Mouse (Mus musculus): ENCODE measurements around the gene Lyrm7. TPM values are rescaled to one million over a fixed set of nuclear protein-coding genes. Genes with fewer than 3 reads are reported as not detected.

Gene Lyrm7
- polyA plus RNA-seq (2015; fragmentation: Nextera tagmentation; extraction: Ambion mirVana), result 11.8 and 25.7 TPM in 2 replicates

- H3K9ac ChIP-seq (ENCODE audit: low read length), result peak within 1 kb of the TSS; percentile 85
- H3K9me3 ChIP-seq (replicated peaks; ENCODE audit: control insufficient read depth, low read length), result no peaks in the 10 kb centered on the region
- H3K4me3 ChIP-seq (ENCODE audit: low read length), result peak within 1 kb of the TSS; percentile 65
- WGBS, result under 1% methylated on average over 42 of the region's 42 CpGs
- ATAC-seq (replicated peaks; ENCODE audit: extremely low read depth, insufficient read depth, low FRiP score), result peak; percentile 98
- H3K4me2 ChIP-seq (ENCODE audit: low read depth, low read length), result peak within 1 kb of the TSS; percentile 87
- H3K36me3 ChIP-seq (ENCODE audit: control insufficient read depth, insufficient read depth), result no peaks in the 10 kb centered on the region
- peak within 1 kb of the TSS; percentile 95 for H3K27ac ChIP-seq (ENCODE audit: low read length)
- no peaks in the 10 kb centered on the region for H3K27me3 ChIP-seq (ENCODE audit: control insufficient read depth, insufficient read depth, low read length)
- H3K4me1 ChIP-seq (ENCODE audit: control insufficient read depth, insufficient read depth, low read length), result peaks cover 10% of the 10 kb centered on the region; the same call in 1 of the 2 replicates
Observed at GRCm38 (mm10) chr11:54860256-54861038, at the start of gene Lyrm7. Gene Lyrm7, minus strand, starts transcription at chr11:54860916.

- ATAC-seq (replicated peaks; ENCODE audit: extremely low read depth, insufficient read depth, low FRiP score), result no peak
- no peak overlapping the region for H3K27ac ChIP-seq (ENCODE audit: low read length)
Observed at GRCm38 (mm10) chr11:54910081-54910665, 49.5 kb upstream of the Lyrm7 start.

GRCm38 (mm10) chr11:54909273-54909672 is 48.6 kb upstream of the Lyrm7 start:
- peaks cover 7% of the 10 kb centered on the region for H3K4me1 ChIP-seq (ENCODE audit: control insufficient read depth, insufficient read depth, low read length)
- 86% methylated on average over 11 of the region's 11 CpGs for WGBS
- H3K27ac ChIP-seq (ENCODE audit: low read length), result no peak overlapping the region
- no peak overlapping the region for H3K9ac ChIP-seq (ENCODE audit: low read length)
- H3K4me3 ChIP-seq (ENCODE audit: low read length), result no peak overlapping the region
- H3K4me2 ChIP-seq (ENCODE audit: low read depth, low read length), result no peak overlapping the region
- no peaks in the 10 kb centered on the region for H3K9me3 ChIP-seq (replicated peaks; ENCODE audit: control insufficient read depth, low read length)
- peaks cover 31% of the 10 kb centered on the region for H3K36me3 ChIP-seq (ENCODE audit: control insufficient read depth, insufficient read depth)
- no peak for ATAC-seq (replicated peaks; ENCODE audit: extremely low read depth, insufficient read depth, low FRiP score)
- no peaks in the 10 kb centered on the region for H3K27me3 ChIP-seq (ENCODE audit: control insufficient read depth, insufficient read depth, low read length)

More at GRCm38 (mm10) chr11:54910081-54910665, 49.5 kb upstream of the Lyrm7 start:
- WGBS, result 84% methylated on average over 12 of the region's 12 CpGs
- no peaks in the 10 kb centered on the region for H3K27me3 ChIP-seq (ENCODE audit: control insufficient read depth, insufficient read depth, low read length)
- no peak overlapping the region for H3K4me2 ChIP-seq (ENCODE audit: low read depth, low read length)
- H3K4me3 ChIP-seq (ENCODE audit: low read length), result no peak overlapping the region
- H3K9ac ChIP-seq (ENCODE audit: low read length), result no peak overlapping the region
- peaks cover 39% of the 10 kb centered on the region for H3K36me3 ChIP-seq (ENCODE audit: control insufficient read depth, insufficient read depth)
- H3K9me3 ChIP-seq (replicated peaks; ENCODE audit: control insufficient read depth, low read length), result no peaks in the 10 kb centered on the region
- peaks cover 5% of the 10 kb centered on the region for H3K4me1 ChIP-seq (ENCODE audit: control insufficient read depth, insufficient read depth, low read length)

GRCm38 (mm10) chr11:54907259-54907658 is 46.5 kb upstream of the Lyrm7 start:
- peaks cover 19% of the 10 kb centered on the region for H3K36me3 ChIP-seq (ENCODE audit: control insufficient read depth, insufficient read depth)
- H3K27ac ChIP-seq (ENCODE audit: low read length), result no peak overlapping the region
- no peak overlapping the region for H3K4me2 ChIP-seq (ENCODE audit: low read depth, low read length)
- no peaks in the 10 kb centered on the region for H3K27me3 ChIP-seq (ENCODE audit: control insufficient read depth, insufficient read depth, low read length)
- ATAC-seq (replicated peaks; ENCODE audit: extremely low read depth, insufficient read depth, low FRiP score), result no peak
- H3K9ac ChIP-seq (ENCODE audit: low read length), result no peak overlapping the region
- no peak overlapping the region for H3K4me3 ChIP-seq (ENCODE audit: low read length)
- no peaks in the 10 kb centered on the region for H3K9me3 ChIP-seq (replicated peaks; ENCODE audit: control insufficient read depth, low read length)
- WGBS, result 84% methylated on average over 5 of the region's 5 CpGs
- H3K4me1 ChIP-seq (ENCODE audit: control insufficient read depth, insufficient read depth, low read length), result peaks cover 18% of the 10 kb centered on the region

- Histone ChIP-seq H3K4me2 (ENCODE audit: low read depth, low read length) (no peak overlapping the region), H3K4me1 (ENCODE audit: control insufficient read depth, insufficient read depth, low read length) (peaks cover 19% of the 10 kb centered on the region), H3K4me3 (ENCODE audit: low read length) (no peak overlapping the region), H3K9me3 (replicated peaks; ENCODE audit: control insufficient read depth, low read length) (no peaks in the 10 kb centered on the region), H3K36me3 (ENCODE audit: control insufficient read depth, insufficient read depth) (peaks cover 17% of the 10 kb centered on the region), H3K27ac (ENCODE audit: low read length) (peak overlapping the region; percentile 34), H3K27me3 (ENCODE audit: control insufficient read depth, insufficient read depth, low read length) (no peaks in the 10 kb centered on the region), H3K9ac (ENCODE audit: low read length) (peak overlapping the region; percentile 39; the same call in 1 of the 2 replicates)
- 49% methylated on average over 4 of the region's 4 CpGs for WGBS
- no peak for ATAC-seq (replicated peaks; ENCODE audit: extremely low read depth, insufficient read depth, low FRiP score)
Observed at GRCm38 (mm10) chr11:54906466-54906865, 45.8 kb upstream of the Lyrm7 start.

- Histone ChIP-seq H3K9ac (ENCODE audit: low read length) (peak overlapping the region; percentile 39; the same call in 1 of the 2 replicates), H3K27ac (ENCODE audit: low read length) (peak overlapping the region; percentile 34), H3K27me3 (ENCODE audit: control insufficient read depth, insufficient read depth, low read length) (no peaks in the 10 kb centered on the region), H3K9me3 (replicated peaks; ENCODE audit: control insufficient read depth, low read length) (no peaks in the 10 kb centered on the region), H3K4me2 (ENCODE audit: low read depth, low read length) (no peak overlapping the region), H3K4me3 (ENCODE audit: low read length) (no peak overlapping the region), H3K4me1 (ENCODE audit: control insufficient read depth, insufficient read depth, low read length) (peaks cover 19% of the 10 kb centered on the region), H3K36me3 (ENCODE audit: control insufficient read depth, insufficient read depth) (peaks cover 13% of the 10 kb centered on the region; the same call in 1 of the 2 replicates)
- WGBS, result 30% methylated on average over 4 of the region's 4 CpGs
- ATAC-seq (replicated peaks; ENCODE audit: extremely low read depth, insufficient read depth, low FRiP score), result no peak
Observed at GRCm38 (mm10) chr11:54905931-54906330, 45.2 kb upstream of the Lyrm7 start.

GRCm38 (mm10) chr11:54905086-54905485 is 44.4 kb upstream of the Lyrm7 start:
- H3K4me1 ChIP-seq (ENCODE audit: control insufficient read depth, insufficient read depth, low read length), result peaks cover 19% of the 10 kb centered on the region
- H3K4me3 ChIP-seq (ENCODE audit: low read length), result no peak overlapping the region
- WGBS, result 86% methylated on average over 3 of the region's 3 CpGs
- ATAC-seq (replicated peaks; ENCODE audit: extremely low read depth, insufficient read depth, low FRiP score), result no peak
- H3K9me3 ChIP-seq (replicated peaks; ENCODE audit: control insufficient read depth, low read length), result no peaks in the 10 kb centered on the region
- H3K4me2 ChIP-seq (ENCODE audit: low read depth, low read length), result no peak overlapping the region
- H3K36me3 ChIP-seq (ENCODE audit: control insufficient read depth, insufficient read depth), result peaks cover 9% of the 10 kb centered on the region; the same call in 1 of the 2 replicates
- H3K9ac ChIP-seq (ENCODE audit: low read length), result no peak overlapping the region
- H3K27me3 ChIP-seq (ENCODE audit: control insufficient read depth, insufficient read depth, low read length), result no peaks in the 10 kb centered on the region
- H3K27ac ChIP-seq (ENCODE audit: low read length), result no peak overlapping the region

GRCm38 (mm10) chr11:54903940-54904706 is 43.4 kb upstream of the Lyrm7 start:
- ATAC-seq (replicated peaks; ENCODE audit: extremely low read depth, insufficient read depth, low FRiP score), result peak; percentile 34
- Histone ChIP-seq H3K36me3 (ENCODE audit: control insufficient read depth, insufficient read depth) (peaks cover 2% of the 10 kb centered on the region; the same call in 1 of the 2 replicates), H3K4me1 (ENCODE audit: control insufficient read depth, insufficient read depth, low read length) (peaks cover 19% of the 10 kb centered on the region), H3K27ac (ENCODE audit: low read length) (peak overlapping the region; percentile 11; the same call in 1 of the 2 replicates), H3K9ac (ENCODE audit: low read length) (no peak overlapping the region), H3K27me3 (ENCODE audit: control insufficient read depth, insufficient read depth, low read length) (no peaks in the 10 kb centered on the region), H3K4me3 (ENCODE audit: low read length) (peak overlapping the region; percentile 72; the same call in 1 of the 2 replicates), H3K4me2 (ENCODE audit: low read depth, low read length) (peak overlapping the region; percentile 95), H3K9me3 (replicated peaks; ENCODE audit: control insufficient read depth, low read length) (no peaks in the 10 kb centered on the region)
- WGBS, result 29% methylated on average over 4 of the region's 4 CpGs

All from heart, embryonic 16.5 days (tissue).